Mouse (Mus musculus): ENCODE data around the gene Vmn1r148. TPM values are rescaled to one million over a fixed set of nuclear protein-coding genes. Genes with fewer than 3 reads are reported as not detected.
"Not testable (repeated sequence)": the region's sequence is repeated elsewhere in the genome, so short reads cannot be mapped to it uniquely, and the experiment has no call there.

The Vmn1r148 gene
- not detected in 2 replicates for polyA plus RNA-seq (2015; fragmentation: Nextera tagmentation; extraction: Ambion mirVana)

- H3K36me3 ChIP-seq (ENCODE audit: control insufficient read depth, insufficient read depth, low read length); ATAC-seq (ENCODE audit: low read depth); H3K4me2 ChIP-seq (ENCODE audit: low read depth, low read length); H3K9me3 ChIP-seq (ENCODE audit: control insufficient read depth, low read length); H3K27ac ChIP-seq (ENCODE audit: low read length); H3K4me3 ChIP-seq (ENCODE audit: low read length); H3K9ac ChIP-seq (ENCODE audit: low read length); H3K27me3 ChIP-seq (ENCODE audit: control insufficient read depth, insufficient read depth, low read depth, low read length); H3K4me1 ChIP-seq (replicated peaks; ENCODE audit: control insufficient read depth, insufficient read depth, low read length): not testable (repeated sequence)
- whole genome bisulfite sequencing: no CpG with 5 or more reads among the region's 3 CpGs
Measured at GRCm38 (mm10) chr7:22413283-22413682, at the start of gene Vmn1r148. TSS of gene Vmn1r148 (plus strand) at chr7:22413583.

DNA sequence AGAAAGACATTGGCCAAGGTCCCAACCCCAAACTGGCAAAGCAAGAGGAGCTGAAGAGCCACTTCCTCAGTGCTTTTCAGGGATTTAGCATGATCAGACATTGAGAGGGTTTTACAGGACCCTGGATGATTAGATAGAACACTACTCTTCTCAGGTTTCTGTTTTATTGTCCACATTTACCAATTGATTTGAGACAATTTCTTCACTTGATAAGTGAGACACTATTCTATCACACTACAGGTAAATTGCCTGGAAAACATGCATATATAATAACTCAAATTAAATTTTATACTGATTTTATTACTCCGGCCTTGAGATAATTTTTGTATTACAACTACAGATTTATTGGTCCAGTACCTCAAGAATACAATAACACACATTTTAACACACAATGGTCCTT is 42.4 kb upstream of the Vmn1r148 start, which contains the start of gene Gm8660:
TSS of gene Gm8660 (minus strand) at position 101 of the 400 bp plus-strand sequence.
- not testable (repeated sequence) for H3K36me3 ChIP-seq (ENCODE audit: control insufficient read depth, insufficient read depth, low read length); H3K9me3 ChIP-seq (ENCODE audit: control insufficient read depth, low read length); H3K9ac ChIP-seq (ENCODE audit: low read length); H3K4me3 ChIP-seq (ENCODE audit: low read length); H3K27me3 ChIP-seq (ENCODE audit: control insufficient read depth, insufficient read depth, low read depth, low read length); H3K4me1 ChIP-seq (replicated peaks; ENCODE audit: control insufficient read depth, insufficient read depth, low read length); H3K27ac ChIP-seq (ENCODE audit: low read length); ATAC-seq (ENCODE audit: low read depth); H3K4me2 ChIP-seq (ENCODE audit: low read depth, low read length)
- no CpG with 5 or more reads among the region's 1 CpGs for WGBS

DNA sequence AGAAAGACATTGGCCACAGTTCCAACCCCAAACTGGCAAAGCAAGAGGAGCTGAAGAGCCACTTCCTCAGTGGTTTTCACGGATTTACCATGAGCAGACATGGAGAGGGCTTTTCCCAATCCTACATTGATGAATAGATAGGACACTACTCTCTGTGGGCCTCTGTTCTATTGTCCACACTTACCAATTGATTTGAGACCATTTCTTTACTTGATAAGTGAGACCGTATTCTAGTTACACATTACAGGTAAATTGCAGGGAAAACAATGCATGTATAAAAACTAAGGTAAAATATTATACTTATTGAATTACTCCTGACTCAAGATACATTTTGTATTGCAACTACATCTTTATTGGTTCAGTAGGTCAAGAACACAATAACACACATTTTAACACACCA is 24.7 kb downstream of the Vmn1r148 start, which contains the start of gene Vmn1r149:
TSS of gene Vmn1r149 (minus strand) at position 101 of the 400 bp plus-strand sequence.
- H3K4me1 ChIP-seq (replicated peaks; ENCODE audit: control insufficient read depth, insufficient read depth, low read length); H3K27ac ChIP-seq (ENCODE audit: low read length); H3K9ac ChIP-seq (ENCODE audit: low read length); H3K27me3 ChIP-seq (ENCODE audit: control insufficient read depth, insufficient read depth, low read depth, low read length); H3K4me3 ChIP-seq (ENCODE audit: low read length); H3K4me2 ChIP-seq (ENCODE audit: low read depth, low read length); H3K9me3 ChIP-seq (ENCODE audit: control insufficient read depth, low read length); ATAC-seq (ENCODE audit: low read depth); H3K36me3 ChIP-seq (ENCODE audit: control insufficient read depth, insufficient read depth, low read length): not testable (repeated sequence)
- no CpG with 5 or more reads among the region's 2 CpGs for WGBS

DNA sequence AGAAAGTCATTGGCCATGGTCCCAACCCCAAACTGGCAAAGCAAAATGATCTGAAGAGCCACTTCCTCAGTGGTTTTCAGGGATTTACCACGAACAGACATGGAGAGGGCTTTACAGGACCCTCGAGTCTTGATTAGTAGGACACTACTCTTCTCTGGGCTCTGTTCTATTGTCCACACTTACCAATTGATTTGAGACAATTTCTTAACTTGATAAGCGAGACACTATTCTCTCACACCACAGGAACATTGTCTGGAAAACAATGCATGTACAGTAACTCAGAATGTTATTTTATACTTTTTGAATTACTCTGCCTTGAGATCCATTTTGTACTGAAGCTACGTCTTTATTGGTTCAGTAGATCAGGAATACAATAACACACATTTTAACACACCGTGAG is 50.6 kb downstream of the Vmn1r148 start, which contains the start of gene Gm10665:
TSS of gene Gm10665 (minus strand) at position 101 of the 400 bp plus-strand sequence.
- WGBS: no CpG with 5 or more reads among the region's 5 CpGs
- ATAC-seq (ENCODE audit: low read depth); H3K27me3 ChIP-seq (ENCODE audit: control insufficient read depth, insufficient read depth, low read depth, low read length); H3K4me2 ChIP-seq (ENCODE audit: low read depth, low read length); H3K9ac ChIP-seq (ENCODE audit: low read length); H3K27ac ChIP-seq (ENCODE audit: low read length); H3K4me3 ChIP-seq (ENCODE audit: low read length); H3K4me1 ChIP-seq (replicated peaks; ENCODE audit: control insufficient read depth, insufficient read depth, low read length); H3K36me3 ChIP-seq (ENCODE audit: control insufficient read depth, insufficient read depth, low read length); H3K9me3 ChIP-seq (ENCODE audit: control insufficient read depth, low read length): not testable (repeated sequence)

Other genes starting within 250 kb of the Vmn1r148 start
- gene Vmn1r142, start 249.5 kb upstream of the Vmn1r148 start, polyA plus RNA-seq (2015; fragmentation: Nextera tagmentation; extraction: Ambion mirVana): not detected in 2 replicates
- not detected in 2 replicates for gene Vmn1r143, start 224.2 kb upstream of the Vmn1r148 start, polyA plus RNA-seq (2015; fragmentation: Nextera tagmentation; extraction: Ambion mirVana)
- gene Gm8653, start 212.3 kb upstream of the Vmn1r148 start, polyA plus RNA-seq (2015; fragmentation: Nextera tagmentation; extraction: Ambion mirVana): not detected in 2 replicates
- gene Gm8453, start 184.1 kb upstream of the Vmn1r148 start, polyA plus RNA-seq (2015; fragmentation: Nextera tagmentation; extraction: Ambion mirVana): not detected in 2 replicates
- gene Gm4187, start 83.9 kb upstream of the Vmn1r148 start, polyA plus RNA-seq (2015; fragmentation: Nextera tagmentation; extraction: Ambion mirVana): not detected in 2 replicates
- gene Gm8660, start 42.5 kb upstream of the Vmn1r148 start, polyA plus RNA-seq (2015; fragmentation: Nextera tagmentation; extraction: Ambion mirVana): not detected in 2 replicates
- not detected in 2 replicates for gene Vmn1r149, start 24.6 kb downstream of the Vmn1r148 start, polyA plus RNA-seq (2015; fragmentation: Nextera tagmentation; extraction: Ambion mirVana)
- not detected in 2 replicates for gene Gm10665, start 50.5 kb downstream of the Vmn1r148 start, polyA plus RNA-seq (2015; fragmentation: Nextera tagmentation; extraction: Ambion mirVana)
- not detected in 2 replicates for gene Vmn1r151, start 86.1 kb downstream of the Vmn1r148 start, polyA plus RNA-seq (2015; fragmentation: Nextera tagmentation; extraction: Ambion mirVana)
- not detected in 2 replicates for gene Vmn1r152, start 109.4 kb downstream of the Vmn1r148 start, polyA plus RNA-seq (2015; fragmentation: Nextera tagmentation; extraction: Ambion mirVana)
- not detected in 2 replicates for gene Gm8677, start 121.3 kb downstream of the Vmn1r148 start, polyA plus RNA-seq (2015; fragmentation: Nextera tagmentation; extraction: Ambion mirVana)
- gene Gm4201, start 151.8 kb downstream of the Vmn1r148 start, polyA plus RNA-seq (2015; fragmentation: Nextera tagmentation; extraction: Ambion mirVana): not detected in 2 replicates
- not detected in 2 replicates for gene Gm4565, start 174.5 kb downstream of the Vmn1r148 start, polyA plus RNA-seq (2015; fragmentation: Nextera tagmentation; extraction: Ambion mirVana)
- not detected in 2 replicates for gene Vmn1r155, start 244.4 kb downstream of the Vmn1r148 start, polyA plus RNA-seq (2015; fragmentation: Nextera tagmentation; extraction: Ambion mirVana)

Measured in lung, embryonic 16.5 days (tissue).